Mouse (Mus musculus) embryonic stem cell, embryonic (primary cell): ENCODE results near the gene Thg1l.

ENCODE experiments used
- CTCF ChIA-PET, 4 experiments: fragments of 300-600 bp in 2 of 4; fragments of 350-600 bp in 2 of 4; sonication (Branson Sonifier 250); formaldehyde crosslinking; loops; one replicate each; lab custom pipeline; 2022; ENCODE audit warnings: inconsistent platforms in 2 of 4; lab: Charles Lee
- POLR2A ChIA-PET, 4 experiments: fragments of 300-600 bp in 2 of 4; fragments of 350-600 bp in 2 of 4; sonication (Branson Sonifier 250); formaldehyde crosslinking; loops; one replicate each; lab custom pipeline; 2022; ENCODE audit warnings: antibody characterized with exemption in 4 of 4, inconsistent platforms in 1 of 4; lab: Charles Lee

Thg1l gene

GRCm38 (mm10) chr11:45955127-45955627 is at the start of gene Thg1l:
Gene Thg1l, minus strand, starts transcription at chr11:45955494.
- CTCF ChIA-PET: interaction anchor here in 3 of 4 experiments (0.6 to 1.4 kb wide), 9 partner anchors 11 to 382 kb away, joined by 3 to 6 read pairs (median 3); partner anchors contain the start of gene Lsm11 (in 1 of the 3)
- POLR2A ChIA-PET: interaction anchor here in 3 of 4 experiments (0.5 to 2.5 kb wide), 18 partner anchors 9 to 299 kb away, joined by 3 to 25 read pairs (median 4); partner anchors contain the start of genes Lsm11 (in 2 of the 3) and Adam19 (in 1 of the 3)

GRCm38 (mm10) chr11:45992087-45992486 is 36.8 kb upstream of the Thg1l start:
- CTCF ChIA-PET: no interaction called here
- POLR2A ChIA-PET: interaction anchor here in 3 of 4 experiments (0.7 to 1.1 kb wide), 4 partner anchors 11 to 65 kb away, joined by 3 read pairs; partner anchors contain the start of gene Sox30 (in 1 of the 3)

GRCm38 (mm10) chr11:45991604-45992003 is 36.3 kb upstream of the Thg1l start:
- CTCF ChIA-PET: no interaction called here
- POLR2A ChIA-PET: interaction anchor here in 3 of 4 experiments (0.7 to 1.1 kb wide), 4 partner anchors 11 to 65 kb away, joined by 3 read pairs; partner anchors contain the start of gene Sox30 (in 1 of the 3)

GRCm38 (mm10) chr11:45980893-45981253 is 25.6 kb upstream of the Thg1l start:
- CTCF ChIA-PET: interaction anchor here in 1 of 4 experiments (1.1 kb wide), 1 partner anchor 295 kb away, joined by 3 read pairs; no protein-coding TSS in a partner anchor

GRCm38 (mm10) chr11:45979946-45980892 is 24.9 kb upstream of the Thg1l start, which contains the start of gene Sox30:
Gene Sox30, plus strand, starts transcription at chr11:45980310.
- POLR2A ChIA-PET: interaction anchor here in 2 of 4 experiments (0.6 to 3.8 kb wide), 11 partner anchors 11 to 1178 kb away, joined by 3 to 22 read pairs (median 3); no protein-coding TSS in a partner anchor
- CTCF ChIA-PET: interaction anchor here in 2 of 4 experiments (1.1 kb wide), 2 partner anchors 53 to 295 kb away, joined by 3 read pairs; no protein-coding TSS in a partner anchor

More at GRCm38 (mm10) chr11:45980893-45981253, 25.6 kb upstream of the Thg1l start:
- POLR2A ChIA-PET: interaction anchor here in 1 of 4 experiments (1.1 to 1.3 kb wide), 4 partner anchors 11 to 88 kb away, joined by 3 read pairs; no protein-coding TSS in a partner anchor

- ChIA-PET CTCF (no interaction called here), POLR2A (interaction anchor here in 1 of 4 experiments (1.4 kb wide), 1 partner anchor 11 kb away, joined by 3 read pairs; no protein-coding TSS in a partner anchor)
Measured at GRCm38 (mm10) chr11:45976061-45976460, 20.8 kb upstream of the Thg1l start.

- POLR2A ChIA-PET: interaction anchor here in 1 of 4 experiments (1.4 to 1.5 kb wide), 2 partner anchors 9 to 64 kb away, joined by 3 read pairs; no protein-coding TSS in a partner anchor
- CTCF ChIA-PET: no interaction called here
Measured at GRCm38 (mm10) chr11:45974466-45974865, 19.2 kb upstream of the Thg1l start.

- ChIA-PET CTCF (interaction anchor here in 1 of 4 experiments (0.6 kb wide), 2 partner anchors 77 to 272 kb away, joined by 3 read pairs; no protein-coding TSS in a partner anchor), POLR2A (interaction anchor here in 1 of 4 experiments (1.5 kb wide), 1 partner anchor 65 kb away, joined by 3 read pairs; no protein-coding TSS in a partner anchor)
Measured at GRCm38 (mm10) chr11:45973635-45974034, 18.3 kb upstream of the Thg1l start.

GRCm38 (mm10) chr11:45968466-45968865 is 13.2 kb upstream of the Thg1l start:
- POLR2A ChIA-PET: interaction anchor here in 2 of 4 experiments (0.8 to 2.6 kb wide), 9 partner anchors 10 to 469 kb away, joined by 3 to 22 read pairs (median 3); partner anchors contain the start of genes Sox30 (in 2 of the 2) and Med7 (in 1 of the 2)
- CTCF ChIA-PET: interaction anchor here in 2 of 4 experiments (0.7 to 1.0 kb wide), 3 partner anchors 52 to 312 kb away, joined by 3 to 4 read pairs (median 4); no protein-coding TSS in a partner anchor

- ChIA-PET CTCF (no interaction called here), POLR2A (interaction anchor here in 1 of 4 experiments (1.4 kb wide), 1 partner anchor 13 kb away, joined by 3 read pairs; the partner anchor contains the start of gene Sox30)
Measured at GRCm38 (mm10) chr11:45966896-45967295, 11.6 kb upstream of the Thg1l start.

GRCm38 (mm10) chr11:45960003-45960402 is 4.7 kb upstream of the Thg1l start:
- POLR2A ChIA-PET: interaction anchor here in 1 of 4 experiments (0.6 kb wide), 1 partner anchor 304 kb away, joined by 3 read pairs; no protein-coding TSS in a partner anchor

GRCm38 (mm10) chr11:45959598-45959997 is 4.3 kb upstream of the Thg1l start:
- POLR2A ChIA-PET: interaction anchor here in 2 of 4 experiments (0.6 to 0.8 kb wide), 2 partner anchors 264 to 304 kb away, joined by 3 to 4 read pairs; no protein-coding TSS in a partner anchor
- CTCF ChIA-PET: interaction anchor here in 2 of 4 experiments (0.6 to 1.2 kb wide), 5 partner anchors 14 to 292 kb away, joined by 3 to 6 read pairs (median 3); partner anchors contain the start of gene Lsm11 (in 1 of the 2)

More at GRCm38 (mm10) chr11:45960003-45960402, 4.7 kb upstream of the Thg1l start:
- CTCF ChIA-PET: interaction anchor here in 2 of 4 experiments (0.6 to 1.2 kb wide), 5 partner anchors 15 to 292 kb away, joined by 3 to 6 read pairs (median 3); partner anchors contain the start of gene Lsm11 (in 1 of the 2)

- ChIA-PET POLR2A (interaction anchor here in 2 of 4 experiments (1.0 to 2.5 kb wide), 2 partner anchors 7 to 216 kb away, joined by 3 to 7 read pairs; partner anchors contain the start of gene Thg1l (in 1 of the 2)), CTCF (no interaction called here)
Measured at GRCm38 (mm10) chr11:45947491-45947890, 7.8 kb downstream of the Thg1l start.

- ChIA-PET POLR2A (interaction anchor here in 3 of 4 experiments (0.5 to 3.9 kb wide), 6 partner anchors 7 to 216 kb away, joined by 3 to 25 read pairs (median 4); partner anchors contain the start of gene Thg1l (in 2 of the 3)), CTCF (interaction anchor here in 1 of 4 experiments (0.6 to 1.8 kb wide), 3 partner anchors 20 to 330 kb away, joined by 4 to 7 read pairs (median 5); no protein-coding TSS in a partner anchor)
Measured at GRCm38 (mm10) chr11:45946796-45947195, 8.5 kb downstream of the Thg1l start.

- CTCF ChIA-PET: interaction anchor here (0.5 to 3.6 kb wide), 25 partner anchors 9 to 332 kb away, joined by 3 to 20 read pairs (median 4); partner anchors contain the start of gene Thg1l (in 1 of the 4)
- POLR2A ChIA-PET: interaction anchor here in 3 of 4 experiments (0.5 to 3.9 kb wide), 15 partner anchors 10 to 355 kb away, joined by 3 to 25 read pairs (median 4); partner anchors contain the start of gene Thg1l (in 2 of the 3)
Measured at GRCm38 (mm10) chr11:45944643-45945156, 10.6 kb downstream of the Thg1l start, which contains the start of gene Lsm11. Gene Lsm11, minus strand, starts transcription at chr11:45944935.

GRCm38 (mm10) chr11:45943891-45944642 is 11.2 kb downstream of the Thg1l start:
- ChIA-PET CTCF (interaction anchor here (0.5 to 3.6 kb wide), 24 partner anchors 10 to 333 kb away, joined by 3 to 20 read pairs (median 4); partner anchors contain the start of gene Thg1l (in 1 of the 4)), POLR2A (interaction anchor here in 3 of 4 experiments (0.5 to 3.9 kb wide), 13 partner anchors 9 to 220 kb away, joined by 3 to 25 read pairs (median 4); partner anchors contain the start of gene Thg1l (in 2 of the 3))
